Mouse (Mus musculus): ENCODE data around the gene Cspg4.

Cspg4 gene

GRCm38 (mm10) chr9:56864216-56864729, 560 bp upstream of the Cspg4 start, which contains the start of gene Odf3l1:
Gene Odf3l1, minus strand, starts transcription at chr9:56864679.
- DNase-seq (ENCODE audit: low spot score) = no peak

- DNase-seq (ENCODE audit: low spot score) = no peak
These were observed 1.0 kb downstream of the Cspg4 start for GRCm38 (mm10) chr9:56865673-56866400.

- DNase-seq (ENCODE audit: low spot score) = no peak
These were observed 1.6 kb downstream of the Cspg4 start for GRCm38 (mm10) chr9:56866430-56866829.

GRCm38 (mm10) chr9:56868292-56868691, 3.5 kb downstream of the Cspg4 start:
- DNase-seq (ENCODE audit: low spot score) = no peak

GRCm38 (mm10) chr9:56869552-56869951, 4.7 kb downstream of the Cspg4 start:
- DNase-seq (ENCODE audit: low spot score) = no peak

GRCm38 (mm10) chr9:56870778-56871177, 5.9 kb downstream of the Cspg4 start:
- no peak for DNase-seq (ENCODE audit: low spot score)

- DNase-seq (ENCODE audit: low spot score) = no peak
These were observed 6.4 kb downstream of the Cspg4 start for GRCm38 (mm10) chr9:56871191-56871590.

- DNase-seq (ENCODE audit: low spot score) = no peak
These were observed 7.5 kb downstream of the Cspg4 start for GRCm38 (mm10) chr9:56872105-56872903.

GRCm38 (mm10) chr9:56873097-56873496, 8.3 kb downstream of the Cspg4 start:
- no peak for DNase-seq (ENCODE audit: low spot score)

- DNase-seq (ENCODE audit: low spot score) = no peak
These were observed 12.0 kb downstream of the Cspg4 start for GRCm38 (mm10) chr9:56876784-56877183.

GRCm38 (mm10) chr9:56877284-56877683, 12.5 kb downstream of the Cspg4 start:
- DNase-seq (ENCODE audit: low spot score) = no peak

- DNase-seq (ENCODE audit: low spot score) = no peak
These were observed 16.0 kb downstream of the Cspg4 start for GRCm38 (mm10) chr9:56880790-56881189.

GRCm38 (mm10) chr9:56881539-56882082, 16.8 kb downstream of the Cspg4 start:
- DNase-seq (ENCODE audit: low spot score) = no peak

- no peak for DNase-seq (ENCODE audit: low spot score)
These were observed 17.4 kb downstream of the Cspg4 start for GRCm38 (mm10) chr9:56882283-56882682.

- no peak for DNase-seq (ENCODE audit: low spot score)
These were observed 18.0 kb downstream of the Cspg4 start for GRCm38 (mm10) chr9:56882818-56883217.

- no peak for DNase-seq (ENCODE audit: low spot score)
These were observed 18.6 kb downstream of the Cspg4 start for GRCm38 (mm10) chr9:56883470-56883869.

- no peak for DNase-seq (ENCODE audit: low spot score)
These were observed 19.5 kb downstream of the Cspg4 start for GRCm38 (mm10) chr9:56884328-56884727.

- DNase-seq (ENCODE audit: low spot score) = no peak
These were observed 21.3 kb downstream of the Cspg4 start for GRCm38 (mm10) chr9:56886113-56886512.

- DNase-seq (ENCODE audit: low spot score) = no peak
These were observed 21.8 kb downstream of the Cspg4 start for GRCm38 (mm10) chr9:56886601-56887000.

- DNase-seq (ENCODE audit: low spot score) = no peak
These were observed 22.7 kb downstream of the Cspg4 start for GRCm38 (mm10) chr9:56887581-56887980.

GRCm38 (mm10) chr9:56889817-56890216, 25.0 kb downstream of the Cspg4 start:
- peak; percentile 21 for DNase-seq (ENCODE audit: low spot score)

- no peak for DNase-seq (ENCODE audit: low spot score)
These were observed 25.9 kb downstream of the Cspg4 start for GRCm38 (mm10) chr9:56890522-56891250.
